In the genomic region with DNA sequence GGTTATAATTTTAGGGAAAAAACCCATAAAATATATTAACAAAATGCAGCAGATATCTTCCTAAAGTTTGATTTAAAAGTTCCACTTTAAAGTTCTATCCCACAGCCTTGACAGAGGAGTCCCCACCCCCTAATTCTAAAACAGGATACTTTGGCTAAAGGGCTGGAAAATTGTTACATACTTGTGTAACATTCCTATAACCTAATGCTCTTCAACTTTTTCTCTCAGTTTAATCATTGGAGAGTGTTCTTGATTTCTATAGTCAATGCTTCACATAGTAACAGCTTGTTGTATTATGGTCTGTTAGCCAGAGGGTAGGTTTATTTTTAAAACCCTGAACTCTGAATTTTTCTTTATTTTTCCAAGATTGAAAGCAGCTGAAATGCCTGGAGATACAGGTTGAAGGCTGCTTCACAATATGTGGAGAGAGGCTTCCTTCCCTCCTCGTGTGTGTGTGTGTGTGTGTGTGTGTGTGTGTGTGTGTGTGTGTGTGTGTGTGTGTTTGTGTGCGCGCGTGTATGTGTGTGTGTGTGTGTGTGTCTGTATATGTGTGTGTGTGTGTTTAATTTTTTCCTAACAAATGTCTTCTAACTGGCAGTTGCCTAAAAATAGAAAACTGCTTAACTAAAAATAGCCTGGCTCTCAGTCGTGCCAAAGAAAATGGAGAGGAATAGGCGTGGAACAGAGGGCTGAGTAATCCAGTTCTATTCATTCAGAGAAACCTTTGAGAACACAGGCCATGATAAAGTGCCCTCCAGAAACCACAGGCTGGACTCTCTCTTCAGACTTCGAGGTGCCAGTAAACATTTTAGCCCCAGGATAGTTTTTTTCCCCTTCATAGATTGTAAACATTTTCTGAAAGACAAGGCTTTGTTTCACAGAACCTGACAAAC, we compare ENCODE assay signal across 8 mouse cellular contexts.
DNase-seq lines count a peak whose midpoint lies in the region; ATAC-seq and TF ChIP-seq lines count a peak whose summit lies in the region.

No protein-coding gene starts in this region.

- H3K36me3 ChIP-seq in spleen, adult 2 months (ENCODE audit: control insufficient read depth, insufficient read depth, low read length), result 0 out of 2 replicates have a peak, but pooled peaks cover 2% of the 10 kb centered on the region
- 0 out of 2 replicates have a peak, but pooled peaks cover 2% of the 10 kb centered on the region for H3K36me3 ChIP-seq in heart, embryonic 13.5 days
- H3K36me3 ChIP-seq in lung, embryonic 14.5 days (ENCODE audit: insufficient read depth), result no peaks in the 10 kb centered on the region

- no peak overlapping the region for H3K4me3 ChIP-seq in spleen, adult 2 months (ENCODE audit: extremely low read depth, insufficient read depth, insufficient read length)
- no peak overlapping the region for H3K4me3 ChIP-seq in heart, embryonic 13.5 days
- no peak overlapping the region for H3K4me3 ChIP-seq in lung, embryonic 14.5 days (ENCODE audit: low read depth, low read length)

- H3K9ac ChIP-seq in heart, embryonic 13.5 days, result peak overlapping the region; percentile 54; the same call in 1 of the 2 replicates
- H3K9ac ChIP-seq in lung, embryonic 14.5 days, result no peak overlapping the region

- H3K27me3 ChIP-seq in spleen, adult 2 months (ENCODE audit: control insufficient read depth, insufficient read depth, low read length), result no peaks in the 10 kb centered on the region
- H3K27me3 ChIP-seq in heart, embryonic 13.5 days (replicated peaks), result no peaks in the 10 kb centered on the region
- H3K27me3 ChIP-seq in lung, embryonic 14.5 days (ENCODE audit: insufficient read depth, low read length), result no peaks in the 10 kb centered on the region

- peak overlapping the region; percentile 35; the same call in 1 of the 2 replicates for H3K27ac ChIP-seq in spleen, adult 2 months (ENCODE audit: insufficient read depth, low read length)
- H3K27ac ChIP-seq in heart, embryonic 13.5 days (replicated peaks), result peak overlapping the region; percentile 95
- peak overlapping the region; percentile 75 for H3K27ac ChIP-seq in lung, embryonic 14.5 days (ENCODE audit: low read depth)

- peak; percentile 85 for ATAC-seq in cerebellum, adult (ENCODE audit: insufficient number of reproducible peaks, low FRiP score, low TSS enrichment)
- ATAC-seq in heart, embryonic 13.5 days (ENCODE audit: extremely low read depth, insufficient number of reproducible peaks, low FRiP score, low TSS enrichment), result peak; percentile 63; the same call in 1 of the 2 replicates
- peak; percentile 87 for ATAC-seq in lung, embryonic 14.5 days (ENCODE audit: insufficient read depth)

- TF ChIP-seq POLR2A in spleen, adult 2 months (IDR thresholded peaks at IDR 0.05; ENCODE audit: low read depth, low read length), result no peak

- TF ChIP-seq CTCF in spleen, adult 2 months (IDR thresholded peaks at IDR 0.05; ENCODE audit: extremely low read depth, insufficient read depth, insufficient read length, insufficient replicate concordance), result no peak
- no peak for TF ChIP-seq CTCF in lung, embryonic 14.5 days (IDR thresholded peaks at IDR 0.05; ENCODE audit: low read depth)

- WGBS in spleen, adult 2 months, result 36% methylated on average over 7 of the region's 7 CpGs
- WGBS in heart, embryonic 13.5 days, result 13% methylated on average over 7 of the region's 7 CpGs
- WGBS in lung, embryonic 14.5 days, result 6% methylated on average over 4 of the region's 7 CpGs

- H3K4me2 ChIP-seq in heart, embryonic 13.5 days, result peak overlapping the region; percentile 46
- no peak overlapping the region for H3K4me2 ChIP-seq in lung, embryonic 14.5 days

- peaks cover 10% of the 10 kb centered on the region; the same call in 1 of the 2 replicates for H3K4me1 ChIP-seq in spleen, adult 2 months (ENCODE audit: control insufficient read depth, insufficient read depth, insufficient read length)
- peaks cover 47% of the 10 kb centered on the region for H3K4me1 ChIP-seq in heart, embryonic 13.5 days
- peaks cover 12% of the 10 kb centered on the region; the same call in 1 of the 2 replicates for H3K4me1 ChIP-seq in lung, embryonic 14.5 days (ENCODE audit: insufficient read depth)

- no peaks in the 10 kb centered on the region for H3K9me3 ChIP-seq in heart, embryonic 13.5 days
- H3K9me3 ChIP-seq in lung, embryonic 14.5 days (ENCODE audit: low read depth, low read length), result no peaks in the 10 kb centered on the region

- DNase-seq in cerebellum, adult 11 months, result no peak
- no peak for DNase-seq in spleen, adult 2 months (ENCODE audit: low read depth in 1 of 2, low spot score in 2 of 2)
- DNase-seq in spleen, adult 12 weeks (ENCODE audit: low spot score), result no peak
- DNase-seq in lung, embryonic 14.5 days, result peak; percentile 81
- DNase-seq in telencephalon, adult 2 months (ENCODE audit: low read depth, low spot score), result peak; percentile 67
- no peak for DNase-seq in urinary bladder, postnatal 4 days (ENCODE audit: low spot score in 2 of 2)

Comparison
In these comparisons a context has a peak if more than half of its experiments do, and no peak if none do; other contexts are left out.
1. DNase-seq: peak in lung, embryonic 14.5 days (single experiment) and telencephalon, adult 2 months (single experiment); none in cerebellum, adult 11 months (single experiment), spleen, adult 2 months (0 of 2), spleen, adult 12 weeks (single experiment) and urinary bladder, postnatal 4 days (0 of 2).
2. H3K27ac ChIP-seq: peak in every context shown above with its lines; median percentile 95 in heart, embryonic 13.5 days; 75 in lung, embryonic 14.5 days; 35 in spleen, adult 2 months.
3. Peak in every context shown above with its lines, with median percentiles within 50 percentile points of each other: ATAC-seq.